Mouse (Mus musculus): Measurements from ENCODE around the gene Abat. TPM values are rescaled to one million over a fixed set of nuclear protein-coding genes. Genes with fewer than 3 reads are reported as not detected.

Gene Abat
- polyA plus RNA-seq, 1 experiment: 0.04 TPM

DNA sequence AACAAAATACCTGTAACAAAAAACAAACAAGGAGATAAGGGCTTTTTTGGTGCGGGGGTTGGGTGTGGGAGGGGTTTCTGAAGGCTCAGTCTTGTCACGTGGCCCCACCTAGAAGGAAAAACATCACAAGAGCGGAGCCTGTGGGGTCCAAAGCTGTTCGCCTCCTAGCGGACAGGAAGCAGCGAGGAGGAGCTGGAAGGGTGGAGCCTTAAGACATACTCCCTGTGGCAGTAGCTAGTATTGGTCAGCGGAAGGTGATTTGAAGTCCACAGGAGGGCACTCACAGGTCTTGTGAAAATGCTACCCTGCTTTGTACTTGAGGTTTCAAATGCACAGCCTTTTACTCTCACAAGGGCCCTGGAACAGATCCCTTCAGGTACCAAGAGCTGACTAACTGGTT, 19.7 kb downstream of the Abat start:
- no peak overlapping the region for H3K4me3 ChIP-seq
- TF ChIP-seq POLR2A (IDR thresholded peaks at IDR 0.05; ENCODE audit: insufficient read length, low read depth): no peak
- TF ChIP-seq MYOD1 (IDR thresholded peaks at IDR 0.05; ENCODE audit: control insufficient read depth in 1 of 3, insufficient read length in 2 of 3, low read depth in 2 of 3): no peak
- TF ChIP-seq MYOG (IDR thresholded peaks at IDR 0.05; ENCODE audit: control insufficient read depth in 1 of 3, insufficient read depth in 1 of 3, insufficient read length in 2 of 3, low read depth in 2 of 3): no peak
- TF ChIP-seq USF1 (IDR thresholded peaks at IDR 0.05; ENCODE audit: low read depth): no peak
- TF ChIP-seq TCF12 (IDR thresholded peaks at IDR 0.05; ENCODE audit: insufficient read depth, poor library complexity, severe bottlenecking): no peak
- no peak for TF ChIP-seq CEBPB (IDR thresholded peaks at IDR 0.05; ENCODE audit: insufficient read depth, poor library complexity, severe bottlenecking)
- TF ChIP-seq POLR2AphosphoS2 (IDR thresholded peaks at IDR 0.05; ENCODE audit: insufficient read length, low read depth): no peak
- no peak for TF ChIP-seq TCF3 (IDR thresholded peaks at IDR 0.05; ENCODE audit: insufficient read length, low read depth)
- TF ChIP-seq REST (IDR thresholded peaks at IDR 0.05; ENCODE audit: insufficient read depth, insufficient read length): no peak
- no peak for TF ChIP-seq E2F4 (IDR thresholded peaks at IDR 0.05; ENCODE audit: insufficient read depth)
- TF ChIP-seq MAX (IDR thresholded peaks at IDR 0.05; ENCODE audit: low read depth): no peak
- TF ChIP-seq SRF (IDR thresholded peaks at IDR 0.05; ENCODE audit: control insufficient read depth, insufficient read length, low read depth): no peak
- no peaks in the 10 kb centered on the region for H3K36me3 ChIP-seq (ENCODE audit: control insufficient read depth, insufficient read depth)
- H3ac ChIP-seq (ENCODE audit: control insufficient read depth, insufficient read length): no peak overlapping the region
- no peak overlapping the region for H3K4me2 ChIP-seq (ENCODE audit: low read depth)
- no peaks in the 10 kb centered on the region for H3K79me2 ChIP-seq (ENCODE audit: control insufficient read depth, insufficient read depth)
- H3K27me3 ChIP-seq (ENCODE audit: control insufficient read depth, insufficient read depth, insufficient read length): peaks cover 14% of the 10 kb centered on the region

DNA sequence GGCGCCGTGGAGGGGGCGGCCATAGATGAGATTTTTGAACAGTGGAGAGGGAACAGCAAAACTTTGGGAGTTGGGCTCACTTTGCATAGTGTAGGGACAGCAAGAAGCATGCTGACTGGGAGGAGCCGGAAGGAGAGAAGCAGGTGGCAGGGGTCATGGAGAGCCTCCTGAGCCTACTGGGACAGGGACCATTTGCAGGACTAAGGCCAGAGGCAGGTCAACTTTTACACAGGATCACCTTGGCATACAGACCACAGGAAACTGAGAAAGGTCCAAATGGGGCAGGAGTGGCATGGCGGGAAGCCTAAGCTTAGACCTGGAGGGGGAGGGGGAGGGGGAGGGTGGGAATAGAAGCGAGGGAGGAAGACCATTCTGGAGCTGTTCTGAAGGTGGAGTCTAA, 20.2 kb downstream of the Abat start:
- H3ac ChIP-seq (ENCODE audit: control insufficient read depth, insufficient read length): no peak overlapping the region
- H3K36me3 ChIP-seq (ENCODE audit: control insufficient read depth, insufficient read depth): no peaks in the 10 kb centered on the region
- H3K79me2 ChIP-seq (ENCODE audit: control insufficient read depth, insufficient read depth): no peaks in the 10 kb centered on the region
- no peak overlapping the region for H3K4me2 ChIP-seq (ENCODE audit: low read depth)
- H3K27me3 ChIP-seq (ENCODE audit: control insufficient read depth, insufficient read depth, insufficient read length): peaks cover 12% of the 10 kb centered on the region
- H3K4me3 ChIP-seq: no peak overlapping the region
- TF ChIP-seq POLR2AphosphoS2 (IDR thresholded peaks at IDR 0.05; ENCODE audit: insufficient read length, low read depth) (no peak), POLR2A (IDR thresholded peaks at IDR 0.05; ENCODE audit: insufficient read length, low read depth) (no peak), SRF (IDR thresholded peaks at IDR 0.05; ENCODE audit: control insufficient read depth, insufficient read length, low read depth) (no peak), MYOG (IDR thresholded peaks at IDR 0.05; ENCODE audit: control insufficient read depth in 1 of 3, insufficient read depth in 1 of 3, insufficient read length in 2 of 3, low read depth in 2 of 3) (no peak), CEBPB (IDR thresholded peaks at IDR 0.05; ENCODE audit: insufficient read depth, poor library complexity, severe bottlenecking) (no peak), REST (IDR thresholded peaks at IDR 0.05; ENCODE audit: insufficient read depth, insufficient read length) (no peak), USF1 (IDR thresholded peaks at IDR 0.05; ENCODE audit: low read depth) (no peak), TCF3 (IDR thresholded peaks at IDR 0.05; ENCODE audit: insufficient read length, low read depth) (no peak)

DNA sequence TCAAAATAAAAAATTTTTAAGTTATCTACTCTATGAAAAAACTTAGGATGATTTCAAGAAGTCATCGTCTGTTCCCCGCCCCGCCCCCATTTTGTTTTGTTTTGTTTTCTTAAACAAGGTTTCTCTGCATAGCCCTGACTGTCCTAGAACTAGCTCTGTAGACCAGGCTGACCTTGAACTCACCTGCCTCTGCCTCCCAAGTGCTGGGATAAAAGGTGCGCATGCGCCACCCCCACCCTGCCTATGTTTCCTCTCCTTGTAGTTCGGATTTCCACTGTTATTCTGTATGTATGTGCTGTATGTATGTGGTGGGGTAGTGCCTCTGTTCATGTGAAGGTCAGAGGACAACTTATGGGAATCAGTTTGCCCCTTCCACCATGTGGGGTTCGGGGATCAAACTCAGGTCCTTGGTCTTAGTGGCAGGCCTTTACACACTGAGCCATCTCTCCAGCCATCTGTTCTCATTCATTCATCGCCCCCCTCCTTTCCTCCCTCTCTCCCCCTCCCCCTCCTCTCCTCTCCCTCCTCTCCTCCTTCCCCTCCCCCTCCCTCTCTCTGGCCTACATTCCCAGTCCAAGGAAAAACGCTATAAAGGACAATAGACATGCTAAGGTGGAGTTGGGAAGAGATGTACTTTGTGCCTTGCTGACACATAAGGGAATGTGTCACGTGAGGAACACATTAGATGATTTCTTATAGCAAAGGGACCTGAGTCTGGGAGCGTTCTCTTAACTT, 21.4 kb downstream of the Abat start:
- H3K27me3 ChIP-seq (ENCODE audit: control insufficient read depth, insufficient read depth, insufficient read length): peaks cover 11% of the 10 kb centered on the region
- no peak overlapping the region for H3K4me2 ChIP-seq (ENCODE audit: low read depth)
- H3ac ChIP-seq (ENCODE audit: control insufficient read depth, insufficient read length): no peak overlapping the region
- H3K4me3 ChIP-seq: no peak overlapping the region
- no peaks in the 10 kb centered on the region for H3K36me3 ChIP-seq (ENCODE audit: control insufficient read depth, insufficient read depth)
- no peaks in the 10 kb centered on the region for H3K79me2 ChIP-seq (ENCODE audit: control insufficient read depth, insufficient read depth)
- no peak for TF ChIP-seq MYOD1 (IDR thresholded peaks at IDR 0.05; ENCODE audit: control insufficient read depth in 1 of 3, insufficient read length in 2 of 3, low read depth in 2 of 3)
- TF ChIP-seq TCF12 (IDR thresholded peaks at IDR 0.05; ENCODE audit: insufficient read depth, poor library complexity, severe bottlenecking): no peak
- TF ChIP-seq SRF (IDR thresholded peaks at IDR 0.05; ENCODE audit: control insufficient read depth, insufficient read length, low read depth): no peak
- TF ChIP-seq TCF3 (IDR thresholded peaks at IDR 0.05; ENCODE audit: insufficient read length, low read depth): no peak
- TF ChIP-seq POLR2AphosphoS2 (IDR thresholded peaks at IDR 0.05; ENCODE audit: insufficient read length, low read depth): no peak
- TF ChIP-seq CEBPB (IDR thresholded peaks at IDR 0.05; ENCODE audit: insufficient read depth, poor library complexity, severe bottlenecking): no peak
- TF ChIP-seq E2F4 (IDR thresholded peaks at IDR 0.05; ENCODE audit: insufficient read depth): no peak
- no peak for TF ChIP-seq POLR2A (IDR thresholded peaks at IDR 0.05; ENCODE audit: insufficient read length, low read depth)
- no peak for TF ChIP-seq REST (IDR thresholded peaks at IDR 0.05; ENCODE audit: insufficient read depth, insufficient read length)
- TF ChIP-seq MYOG (IDR thresholded peaks at IDR 0.05; ENCODE audit: control insufficient read depth in 1 of 3, insufficient read depth in 1 of 3, insufficient read length in 2 of 3, low read depth in 2 of 3): no peak
- TF ChIP-seq USF1 (IDR thresholded peaks at IDR 0.05; ENCODE audit: low read depth): no peak
- TF ChIP-seq MAX (IDR thresholded peaks at IDR 0.05; ENCODE audit: low read depth): no peak

DNA sequence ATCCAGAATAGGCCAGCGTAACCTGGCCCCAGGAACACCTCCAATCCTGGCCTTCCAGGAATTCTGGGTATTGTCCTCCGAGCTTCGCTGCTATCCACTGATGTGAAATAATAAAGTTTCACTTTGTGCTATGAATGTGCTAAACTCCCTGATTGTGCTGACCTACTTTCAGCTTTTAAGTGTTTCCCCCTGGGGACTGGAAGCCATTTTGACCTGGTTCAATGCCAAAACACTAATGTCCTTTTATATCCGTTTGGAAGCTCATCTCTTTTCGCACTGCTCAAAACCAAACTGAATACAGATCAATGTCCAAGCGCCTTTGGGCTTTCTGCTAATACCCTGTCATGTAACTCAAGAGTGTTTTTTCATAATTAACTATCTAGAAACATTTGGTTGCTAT, 22.2 kb downstream of the Abat start:
- no peaks in the 10 kb centered on the region for H3K36me3 ChIP-seq (ENCODE audit: control insufficient read depth, insufficient read depth)
- H3K79me2 ChIP-seq (ENCODE audit: control insufficient read depth, insufficient read depth): no peaks in the 10 kb centered on the region
- H3ac ChIP-seq (ENCODE audit: control insufficient read depth, insufficient read length): no peak overlapping the region
- peaks cover 11% of the 10 kb centered on the region for H3K27me3 ChIP-seq (ENCODE audit: control insufficient read depth, insufficient read depth, insufficient read length)
- no peak overlapping the region for H3K4me3 ChIP-seq
- no peak overlapping the region for H3K4me2 ChIP-seq (ENCODE audit: low read depth)
- TF ChIP-seq USF1 (IDR thresholded peaks at IDR 0.05; ENCODE audit: low read depth): no peak
- no peak for TF ChIP-seq POLR2A (IDR thresholded peaks at IDR 0.05; ENCODE audit: insufficient read length, low read depth)
- no peak for TF ChIP-seq SRF (IDR thresholded peaks at IDR 0.05; ENCODE audit: control insufficient read depth, insufficient read length, low read depth)
- no peak for TF ChIP-seq E2F4 (IDR thresholded peaks at IDR 0.05; ENCODE audit: insufficient read depth)
- no peak for TF ChIP-seq MYOG (IDR thresholded peaks at IDR 0.05; ENCODE audit: control insufficient read depth in 1 of 3, insufficient read depth in 1 of 3, insufficient read length in 2 of 3, low read depth in 2 of 3)
- no peak for TF ChIP-seq REST (IDR thresholded peaks at IDR 0.05; ENCODE audit: insufficient read depth, insufficient read length)
- no peak for TF ChIP-seq POLR2AphosphoS2 (IDR thresholded peaks at IDR 0.05; ENCODE audit: insufficient read length, low read depth)
- no peak for TF ChIP-seq TCF12 (IDR thresholded peaks at IDR 0.05; ENCODE audit: insufficient read depth, poor library complexity, severe bottlenecking)
- no peak for TF ChIP-seq MAX (IDR thresholded peaks at IDR 0.05; ENCODE audit: low read depth)
- TF ChIP-seq TCF3 (IDR thresholded peaks at IDR 0.05; ENCODE audit: insufficient read length, low read depth): no peak
- no peak for TF ChIP-seq CEBPB (IDR thresholded peaks at IDR 0.05; ENCODE audit: insufficient read depth, poor library complexity, severe bottlenecking)
- TF ChIP-seq MYOD1 (IDR thresholded peaks at IDR 0.05; ENCODE audit: control insufficient read depth in 1 of 3, insufficient read length in 2 of 3, low read depth in 2 of 3): no peak

Data from myocyte (in vitro differentiated cells).